Mouse (Mus musculus): ENCODE measurements around the gene Ptprd. TPM values are rescaled to one million over a fixed set of nuclear protein-coding genes. Genes with fewer than 3 reads are reported as not detected.

Ptprd gene
- polyA plus RNA-seq, 1 experiment = 5.7 TPM

DNA sequence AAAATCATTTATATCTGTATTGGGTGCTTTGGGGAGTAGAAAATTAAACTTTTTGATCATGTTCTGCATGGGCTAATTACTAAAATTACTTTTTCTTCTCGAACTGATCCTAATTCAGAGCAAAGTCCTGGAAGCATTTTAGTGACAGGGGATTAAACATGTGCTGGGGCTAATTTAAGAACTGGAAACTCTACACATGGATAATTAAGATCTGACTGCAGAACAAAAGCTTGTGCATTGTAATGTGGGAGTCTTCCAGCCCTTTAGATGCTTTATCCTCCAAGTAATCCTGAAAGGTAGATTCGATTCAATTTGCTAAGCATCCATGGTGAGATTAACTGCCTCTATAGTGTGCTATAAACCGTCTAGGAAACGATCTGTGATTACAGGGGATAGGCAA lies 2316.9 kb downstream of the Ptprd start:
- no peak for DNase-seq (ENCODE audit: low spot score)

All from urinary bladder, adult 2 months (tissue).